Mouse (Mus musculus) kidney, adult 2 months (tissue): ENCODE measurements around the gene Gm13695. TPM values are rescaled to one million over a fixed set of nuclear protein-coding genes. Genes with fewer than 3 reads are reported as not detected.
"Not testable (repeated sequence)": the region's sequence is repeated elsewhere in the genome, so short reads cannot be mapped to it uniquely, and the experiment has no call there.

Experiments
- DNase-seq: peaks from one replicate; pipeline ENCODE4 v3.0.0; 2021
- H3K27ac ChIP-seq: fragments of 200-500 bp; 2 replicates; pipeline ENCODE4 v1.5.1; 2012; ENCODE audit warnings: low read depth, low read length, control low read depth, inconsistent platforms; ENCODE audit not compliant: insufficient read depth
- H3K27me3 ChIP-seq: fragments of 200-500 bp; replicated peaks from 2 replicates; pipeline ENCODE4 v1.6.1; 2012; ENCODE audit warnings: mild to moderate bottlenecking, moderate library complexity, low read length, inconsistent platforms; ENCODE audit not compliant: control insufficient read depth, insufficient read depth
- H3K36me3 ChIP-seq: fragments of 200-500 bp; 2 replicates; pipeline ENCODE4 v1.6.1; 2012; ENCODE audit warnings: mild to moderate bottlenecking, moderate library complexity, low read length, inconsistent platforms; ENCODE audit not compliant: control insufficient read depth, insufficient read depth
- H3K4me1 ChIP-seq: fragments of 200-500 bp; 2 replicates; pipeline ENCODE4 v1.6.1; 2011; ENCODE audit warnings: low read length; ENCODE audit not compliant: control insufficient read depth, insufficient read depth
- H3K4me3 ChIP-seq: fragments of 200-500 bp; 2 replicates; pipeline ENCODE4 v1.5.1; 2011; ENCODE audit warnings: mild to moderate bottlenecking, low read depth, low read length, control low read depth; ENCODE audit not compliant: insufficient read depth
- CTCF ChIP-seq: fragments of 200-500 bp; conservative IDR thresholded peaks from 2 replicates; pipeline ENCODE4 v1.5.1; 2011; ENCODE audit warnings: low read depth, mild to moderate bottlenecking, control low read depth, low read length, moderate library complexity, mixed read lengths; ENCODE audit not compliant: insufficient read depth, insufficient read length
- POLR2A ChIP-seq: fragments of 200-500 bp; IDR thresholded peaks from one replicate; pipeline ENCODE4 v1.6.1; 2011; ENCODE audit warnings: low read depth, low read length, control low read depth
- WGBS: fragments of 180-500 bp; shearing (Covaris S2); methylation state at CpG from one replicate; pipeline ENCODE4 v1.1.7; 2018; 5-methylcytosine and 5-hydroxymethylcytosine counted together
- polyA plus RNA-seq: library from polyadenylated mRNA; depleted of rRNA; stranded (reverse); fragments of >200 nt; gene quantifications from 2 replicates; pipeline ENCODE4 v1.2.3, GENCODE M21; 2012; rRNA removed

The Gm13695 gene
- not detected in 2 replicates for polyA plus RNA-seq

DNA sequence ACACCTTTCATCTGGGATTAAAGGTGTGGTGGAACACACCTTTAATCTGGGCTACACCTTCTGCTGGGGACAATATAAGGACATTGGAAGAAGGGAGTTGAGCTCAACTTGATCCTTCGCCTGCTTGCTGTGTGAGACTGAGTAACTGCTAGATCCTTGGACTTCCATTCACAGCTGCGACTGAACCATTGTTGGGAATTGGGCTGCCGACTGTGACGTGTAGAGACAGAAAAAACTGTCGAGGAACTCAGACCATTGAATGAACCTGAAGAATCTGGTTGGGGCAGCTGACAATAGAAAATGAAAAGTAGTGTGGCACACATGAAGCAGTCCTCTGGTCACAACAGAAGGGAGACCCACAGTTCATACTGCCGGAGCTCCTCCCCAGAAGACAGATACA, at the start of gene Gm13695:
Gene Gm13695 (plus strand): TSS at position 301 of the 400 bp plus-strand sequence.
- H3K27ac ChIP-seq, DNase-seq, H3K36me3 ChIP-seq, H3K4me1 ChIP-seq, H3K4me3 ChIP-seq, H3K27me3 ChIP-seq: not testable (repeated sequence)
- no CpG with 5 or more reads among the region's 6 CpGs for WGBS

DNA sequence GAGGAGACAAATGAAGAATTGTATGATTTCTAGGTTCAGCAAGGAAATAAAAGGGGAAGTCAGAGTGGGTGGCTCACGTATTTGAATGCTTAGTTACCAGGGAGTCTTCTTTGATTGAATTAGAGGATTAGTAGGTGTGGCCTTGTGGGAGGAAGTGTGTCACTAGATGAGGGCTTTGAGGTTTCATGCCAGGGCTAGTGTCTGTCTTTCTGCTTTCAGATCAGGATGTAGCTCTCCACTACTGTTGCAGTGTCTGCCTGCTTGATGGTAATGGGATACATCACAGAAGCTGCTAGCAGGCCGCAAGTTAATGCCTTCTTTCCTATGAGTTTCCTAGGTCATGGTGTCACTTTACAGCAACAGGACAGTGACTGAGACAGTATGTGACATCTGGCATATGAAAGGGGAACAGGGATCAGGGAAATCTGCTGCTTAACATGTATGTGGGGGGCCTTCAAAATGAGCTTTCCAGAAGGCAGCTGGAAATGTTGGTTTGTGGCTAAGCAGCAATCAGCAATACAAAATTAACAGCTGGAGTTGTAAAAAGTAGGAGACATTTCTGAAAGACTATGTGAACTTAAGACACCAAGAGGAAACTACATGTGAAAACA, 37.5 kb upstream of the Gm13695 start:
- 35% methylated on average over 2 of the region's 2 CpGs for WGBS
- Histone ChIP-seq H3K4me3 (no peak overlapping the region), H3K27ac (no peak overlapping the region), H3K27me3 (no peaks in the 10 kb centered on the region), H3K4me1 (no peaks in the 10 kb centered on the region), H3K36me3 (no peaks in the 10 kb centered on the region)
- DNase-seq, result no peak
- TF ChIP-seq POLR2A (no peak), CTCF (no peak)

DNA sequence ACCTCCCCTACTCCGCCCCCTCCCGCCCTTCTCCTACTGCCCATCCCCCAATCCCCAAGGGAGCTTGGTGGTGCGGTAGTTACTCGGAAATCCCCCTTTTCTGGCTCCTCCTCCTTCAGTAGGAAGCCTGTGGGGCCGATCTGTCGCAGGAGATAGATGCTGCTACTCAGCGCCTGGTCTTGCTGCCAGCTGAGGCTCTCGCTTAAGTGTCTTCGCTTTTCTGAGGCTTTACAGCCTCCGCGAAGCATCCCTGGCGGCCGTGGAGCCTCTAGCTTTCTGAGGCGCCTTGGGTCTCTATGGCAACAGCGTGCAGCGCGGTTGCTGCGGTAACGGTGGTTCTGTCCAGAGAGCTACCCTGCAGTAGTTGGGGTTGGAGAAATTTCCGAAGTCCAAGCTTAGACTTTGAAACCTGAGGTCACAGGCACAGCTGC, 26.2 kb upstream of the Gm13695 start, which contains the start of gene Zswim2:
Gene Zswim2 (minus strand): TSS at position 298 of the 431 bp plus-strand sequence.
- no peaks in the 10 kb centered on the region for H3K27me3 ChIP-seq
- H3K4me3 ChIP-seq, result no peak within 1 kb of the TSS
- no peak for TF ChIP-seq POLR2A
- TF ChIP-seq CTCF, result no peak
- H3K36me3 ChIP-seq, result no peaks in the 10 kb centered on the region
- WGBS, result under 1% methylated on average over 20 of the region's 20 CpGs
- peak; percentile 66 for DNase-seq
- no peak within 1 kb of the TSS for H3K27ac ChIP-seq
- no peaks in the 10 kb centered on the region for H3K4me1 ChIP-seq

DNA sequence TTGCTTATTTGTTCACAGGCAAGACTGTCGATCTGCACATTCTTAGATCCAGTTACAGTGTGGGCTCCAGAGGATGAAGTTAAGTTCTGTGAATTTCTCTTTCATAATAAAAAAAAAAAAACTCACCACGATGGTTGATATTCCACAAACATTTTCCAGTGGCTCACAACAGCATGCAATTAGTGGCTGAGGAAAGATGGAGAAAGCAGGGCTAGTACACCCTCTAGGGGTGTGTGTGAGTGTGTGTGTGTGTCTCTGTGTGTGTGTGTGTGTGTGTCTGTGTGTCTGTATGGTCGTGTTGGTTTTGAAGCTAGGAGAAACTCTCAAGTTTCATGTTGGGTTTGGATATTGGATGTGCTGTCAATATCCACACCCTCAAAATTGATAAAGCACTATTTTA, 25.7 kb upstream of the Gm13695 start:
- TF ChIP-seq POLR2A (no peak), CTCF (no peak)
- H3K27me3 ChIP-seq, result no peaks in the 10 kb centered on the region
- WGBS, result 37% methylated on average over 3 of the region's 3 CpGs
- no peaks in the 10 kb centered on the region for H3K4me1 ChIP-seq
- DNase-seq, result no peak
- no peak overlapping the region for H3K27ac ChIP-seq
- H3K4me3 ChIP-seq, result no peak overlapping the region
- H3K36me3 ChIP-seq, result no peaks in the 10 kb centered on the region

DNA sequence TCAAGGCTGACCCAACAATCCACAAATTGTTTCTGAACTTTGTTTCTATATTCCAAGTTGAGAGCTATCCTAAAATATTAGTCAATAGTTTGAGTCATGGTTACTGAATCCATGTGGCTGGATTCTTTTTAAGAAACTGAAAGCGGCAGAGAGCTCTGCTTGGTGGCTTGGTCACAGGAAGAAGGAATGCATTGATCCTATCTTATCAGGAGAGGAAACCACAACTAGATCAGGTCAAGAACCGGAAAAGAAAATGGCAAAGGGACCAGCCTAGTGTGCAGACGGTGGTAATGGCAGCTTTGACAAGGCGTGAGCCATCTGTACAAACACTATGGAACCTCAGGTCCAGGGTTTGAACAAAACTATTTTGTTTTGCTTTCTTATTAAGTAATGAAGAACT, 25.3 kb upstream of the Gm13695 start:
- H3K4me1 ChIP-seq, result no peaks in the 10 kb centered on the region
- no peaks in the 10 kb centered on the region for H3K27me3 ChIP-seq
- WGBS, result 66% methylated on average over 4 of the region's 4 CpGs
- no peak overlapping the region for H3K4me3 ChIP-seq
- no peak for DNase-seq
- H3K36me3 ChIP-seq, result no peaks in the 10 kb centered on the region
- H3K27ac ChIP-seq, result no peak overlapping the region
- TF ChIP-seq CTCF, result no peak
- no peak for TF ChIP-seq POLR2A

DNA sequence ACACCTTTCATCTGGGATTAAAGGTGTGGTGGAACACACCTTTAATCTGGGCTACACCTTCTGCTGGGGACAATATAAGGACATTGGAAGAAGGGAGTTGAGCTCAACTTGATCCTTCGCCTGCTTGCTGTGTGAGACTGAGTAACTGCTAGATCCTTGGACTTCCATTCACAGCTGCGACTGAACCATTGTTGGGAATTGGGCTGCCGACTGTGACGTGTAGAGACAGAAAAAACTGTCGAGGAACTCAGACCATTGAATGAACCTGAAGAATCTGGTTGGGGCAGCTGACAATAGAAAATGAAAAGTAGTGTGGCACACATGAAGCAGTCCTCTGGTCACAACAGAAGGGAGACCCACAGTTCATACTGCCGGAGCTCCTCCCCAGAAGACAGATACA, 11.7 kb upstream of the Gm13695 start, which contains the start of gene Gm13698:
Gene Gm13698 (plus strand): TSS at position 301 of the 400 bp plus-strand sequence.
- H3K27me3 ChIP-seq, H3K4me1 ChIP-seq, DNase-seq, H3K27ac ChIP-seq, H3K36me3 ChIP-seq, H3K4me3 ChIP-seq: not testable (repeated sequence)
- no CpG with 5 or more reads among the region's 6 CpGs for WGBS

DNA sequence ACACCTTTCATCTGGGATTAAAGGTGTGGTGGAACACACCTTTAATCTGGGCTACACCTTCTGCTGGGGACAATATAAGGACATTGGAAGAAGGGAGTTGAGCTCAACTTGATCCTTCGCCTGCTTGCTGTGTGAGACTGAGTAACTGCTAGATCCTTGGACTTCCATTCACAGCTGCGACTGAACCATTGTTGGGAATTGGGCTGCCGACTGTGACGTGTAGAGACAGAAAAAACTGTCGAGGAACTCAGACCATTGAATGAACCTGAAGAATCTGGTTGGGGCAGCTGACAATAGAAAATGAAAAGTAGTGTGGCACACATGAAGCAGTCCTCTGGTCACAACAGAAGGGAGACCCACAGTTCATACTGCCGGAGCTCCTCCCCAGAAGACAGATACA, 5.9 kb upstream of the Gm13695 start, which contains the start of gene Gm13693:
Gene Gm13693 (plus strand): TSS at position 301 of the 400 bp plus-strand sequence.
- no CpG with 5 or more reads among the region's 6 CpGs for WGBS
- H3K4me1 ChIP-seq, H3K27me3 ChIP-seq, H3K4me3 ChIP-seq, H3K27ac ChIP-seq, DNase-seq, H3K36me3 ChIP-seq: not testable (repeated sequence)

DNA sequence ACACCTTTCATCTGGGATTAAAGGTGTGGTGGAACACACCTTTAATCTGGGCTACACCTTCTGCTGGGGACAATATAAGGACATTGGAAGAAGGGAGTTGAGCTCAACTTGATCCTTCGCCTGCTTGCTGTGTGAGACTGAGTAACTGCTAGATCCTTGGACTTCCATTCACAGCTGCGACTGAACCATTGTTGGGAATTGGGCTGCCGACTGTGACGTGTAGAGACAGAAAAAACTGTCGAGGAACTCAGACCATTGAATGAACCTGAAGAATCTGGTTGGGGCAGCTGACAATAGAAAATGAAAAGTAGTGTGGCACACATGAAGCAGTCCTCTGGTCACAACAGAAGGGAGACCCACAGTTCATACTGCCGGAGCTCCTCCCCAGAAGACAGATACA, 5.7 kb downstream of the Gm13695 start, which contains the start of gene Gm13696:
Gene Gm13696 (plus strand): TSS at position 301 of the 400 bp plus-strand sequence.
- no CpG with 5 or more reads among the region's 6 CpGs for WGBS
- H3K27ac ChIP-seq, H3K4me3 ChIP-seq, DNase-seq, H3K4me1 ChIP-seq, H3K27me3 ChIP-seq, H3K36me3 ChIP-seq: not testable (repeated sequence)

DNA sequence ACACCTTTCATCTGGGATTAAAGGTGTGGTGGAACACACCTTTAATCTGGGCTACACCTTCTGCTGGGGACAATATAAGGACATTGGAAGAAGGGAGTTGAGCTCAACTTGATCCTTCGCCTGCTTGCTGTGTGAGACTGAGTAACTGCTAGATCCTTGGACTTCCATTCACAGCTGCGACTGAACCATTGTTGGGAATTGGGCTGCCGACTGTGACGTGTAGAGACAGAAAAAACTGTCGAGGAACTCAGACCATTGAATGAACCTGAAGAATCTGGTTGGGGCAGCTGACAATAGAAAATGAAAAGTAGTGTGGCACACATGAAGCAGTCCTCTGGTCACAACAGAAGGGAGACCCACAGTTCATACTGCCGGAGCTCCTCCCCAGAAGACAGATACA, 11.5 kb downstream of the Gm13695 start, which contains the start of gene Gm13694:
Gene Gm13694 (plus strand): TSS at position 301 of the 400 bp plus-strand sequence.
- not testable (repeated sequence) for H3K4me1 ChIP-seq, H3K36me3 ChIP-seq, DNase-seq, H3K27ac ChIP-seq, H3K27me3 ChIP-seq, H3K4me3 ChIP-seq
- WGBS, result no CpG with 5 or more reads among the region's 6 CpGs

DNA sequence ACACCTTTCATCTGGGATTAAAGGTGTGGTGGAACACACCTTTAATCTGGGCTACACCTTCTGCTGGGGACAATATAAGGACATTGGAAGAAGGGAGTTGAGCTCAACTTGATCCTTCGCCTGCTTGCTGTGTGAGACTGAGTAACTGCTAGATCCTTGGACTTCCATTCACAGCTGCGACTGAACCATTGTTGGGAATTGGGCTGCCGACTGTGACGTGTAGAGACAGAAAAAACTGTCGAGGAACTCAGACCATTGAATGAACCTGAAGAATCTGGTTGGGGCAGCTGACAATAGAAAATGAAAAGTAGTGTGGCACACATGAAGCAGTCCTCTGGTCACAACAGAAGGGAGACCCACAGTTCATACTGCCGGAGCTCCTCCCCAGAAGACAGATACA, 17.3 kb downstream of the Gm13695 start, which contains the start of gene Gm13697:
Gene Gm13697 (plus strand): TSS at position 301 of the 400 bp plus-strand sequence.
- not testable (repeated sequence) for H3K36me3 ChIP-seq, H3K4me3 ChIP-seq, H3K27ac ChIP-seq, H3K4me1 ChIP-seq, DNase-seq, H3K27me3 ChIP-seq
- no CpG with 5 or more reads among the region's 6 CpGs for WGBS

DNA sequence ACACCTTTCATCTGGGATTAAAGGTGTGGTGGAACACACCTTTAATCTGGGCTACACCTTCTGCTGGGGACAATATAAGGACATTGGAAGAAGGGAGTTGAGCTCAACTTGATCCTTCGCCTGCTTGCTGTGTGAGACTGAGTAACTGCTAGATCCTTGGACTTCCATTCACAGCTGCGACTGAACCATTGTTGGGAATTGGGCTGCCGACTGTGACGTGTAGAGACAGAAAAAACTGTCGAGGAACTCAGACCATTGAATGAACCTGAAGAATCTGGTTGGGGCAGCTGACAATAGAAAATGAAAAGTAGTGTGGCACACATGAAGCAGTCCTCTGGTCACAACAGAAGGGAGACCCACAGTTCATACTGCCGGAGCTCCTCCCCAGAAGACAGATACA, 23.1 kb downstream of the Gm13695 start, which contains the start of gene Gm13691:
Gene Gm13691 (plus strand): TSS at position 301 of the 400 bp plus-strand sequence.
- not testable (repeated sequence) for H3K4me3 ChIP-seq, H3K27ac ChIP-seq, H3K27me3 ChIP-seq, DNase-seq, H3K4me1 ChIP-seq, H3K36me3 ChIP-seq
- no CpG with 5 or more reads among the region's 6 CpGs for WGBS
